Comparison of ENCODE assay signal across 24 mouse cellular contexts in genomic region chr8:8928074-8928862, GRCm38 (mm10).
A peak's percentile ranks its signal among the peaks of the same experiment; 100 is the strongest.
DNase-seq lines count a peak whose midpoint lies in the region; ATAC-seq and TF ChIP-seq lines count a peak whose summit lies in the region.
"Had no signal": no experiment of that assay in that cellular context is flagged by ENCODE, and none has a peak within 500 bp of the region (broad histone marks: within the 10 kb centered on the region; RNA-seq: fewer than 3 reads in every experiment).

No protein-coding gene starts in this region.

- no peaks in the 10 kb centered on the region for H3K27me3 ChIP-seq in forebrain, postnatal 0 days (ENCODE audit: insufficient read depth, low read length)
- no peaks in the 10 kb centered on the region for H3K27me3 ChIP-seq in forebrain, embryonic 10.5 days (ENCODE audit: poor library complexity, severe bottlenecking)
- H3K27me3 ChIP-seq in midbrain, embryonic 13.5 days: no peaks in the 10 kb centered on the region
- H3K27me3 ChIP-seq in midbrain, embryonic 11.5 days (ENCODE audit: control insufficient read depth, insufficient read depth, low read length): no peaks in the 10 kb centered on the region
- H3K27me3 ChIP-seq in midbrain, embryonic 15.5 days (replicated peaks): no peaks in the 10 kb centered on the region
- H3K27me3 ChIP-seq: embryonic facial prominence, embryonic 12.5 days; limb, embryonic 15.5 days; megakaryocyte, embryonic 14.5 days; neural tube, embryonic 12.5 days had no signal

- no peak overlapping the region for H3K9ac ChIP-seq in forebrain, postnatal 0 days
- no peak overlapping the region for H3K9ac ChIP-seq in midbrain, embryonic 13.5 days (replicated peaks)
- H3K9ac ChIP-seq in midbrain, embryonic 11.5 days (ENCODE audit: low read length): no peak overlapping the region
- H3K9ac ChIP-seq in midbrain, embryonic 15.5 days: no peak overlapping the region
- H3K9ac ChIP-seq: embryonic facial prominence, embryonic 12.5 days; limb, embryonic 15.5 days; liver, embryonic 14.5 days; lung, embryonic 14.5 days; neural tube, embryonic 12.5 days had no signal

- no peak overlapping the region for H3K27ac ChIP-seq in forebrain, postnatal 0 days (ENCODE audit: low read depth, low read length)
- no peak overlapping the region for H3K27ac ChIP-seq in forebrain, embryonic 10.5 days
- H3K27ac ChIP-seq in midbrain, embryonic 13.5 days: no peak overlapping the region
- H3K27ac ChIP-seq in midbrain, embryonic 11.5 days (ENCODE audit: low read depth, low read length): no peak overlapping the region
- no peak overlapping the region for H3K27ac ChIP-seq in midbrain, embryonic 15.5 days
- H3K27ac ChIP-seq: embryonic facial prominence, embryonic 12.5 days; heart, adult 2 months; kidney, postnatal 0 days; limb, embryonic 15.5 days; liver, embryonic 14.5 days; neural tube, embryonic 12.5 days had no signal

- H3K4me1 ChIP-seq in forebrain, postnatal 0 days (ENCODE audit: insufficient read depth): no peaks in the 10 kb centered on the region
- H3K4me1 ChIP-seq in forebrain, embryonic 10.5 days: peaks cover 21% of the 10 kb centered on the region
- no peaks in the 10 kb centered on the region for H3K4me1 ChIP-seq in midbrain, embryonic 13.5 days (replicated peaks)
- no peaks in the 10 kb centered on the region for H3K4me1 ChIP-seq in midbrain, embryonic 11.5 days (ENCODE audit: control insufficient read depth, insufficient read depth, low read length)
- no peaks in the 10 kb centered on the region for H3K4me1 ChIP-seq in midbrain, embryonic 15.5 days
- H3K4me1 ChIP-seq: embryonic facial prominence, embryonic 12.5 days; limb, embryonic 15.5 days; megakaryocyte, embryonic 14.5 days; neural tube, embryonic 12.5 days had no signal

- WGBS in forebrain, postnatal 0 days: 57% methylated on average over 18 of the region's 18 CpGs
- WGBS in forebrain, embryonic 10.5 days: 89% methylated on average over 18 of the region's 18 CpGs
- WGBS in midbrain, embryonic 13.5 days: 65% methylated on average over 18 of the region's 18 CpGs
- WGBS in midbrain, embryonic 11.5 days: 81% methylated on average over 18 of the region's 18 CpGs
- 53% methylated on average over 18 of the region's 18 CpGs for WGBS in midbrain, embryonic 15.5 days

- H3K4me2 ChIP-seq in forebrain, postnatal 0 days (ENCODE audit: low read depth): 0 out of 2 replicates have a peak overlapping the region, but pooled peaks have one; percentile 15
- H3K4me2 ChIP-seq in midbrain, embryonic 13.5 days (replicated peaks): no peak overlapping the region; the same call in 1 of the 2 replicates
- no peak overlapping the region for H3K4me2 ChIP-seq in midbrain, embryonic 11.5 days
- peak overlapping the region; percentile 7 for H3K4me2 ChIP-seq in midbrain, embryonic 15.5 days
- H3K4me2 ChIP-seq: embryonic facial prominence, embryonic 12.5 days; limb, embryonic 15.5 days; lung, embryonic 14.5 days; neural tube, embryonic 12.5 days had no signal

- no peak for TF ChIP-seq CTCF in forebrain, postnatal 0 days (IDR thresholded peaks at IDR 0.05; ENCODE audit: low read depth)

- DNase-seq in forebrain, postnatal 0 days: no peak
- no peak for DNase-seq in forebrain, embryonic 10.5 days (ENCODE audit: extremely low spot score, low spot score)
- DNase-seq in midbrain, embryonic 11.5 days (ENCODE audit: low spot score, missing footprints): no peak
- DNase-seq in retina, postnatal 1 day: peak; percentile 72
- no peak for DNase-seq in frontal cortex, postnatal 25 days (ENCODE audit: low spot score in 2 of 2)
- DNase-seq: adrenal gland, postnatal 36 days; cerebellum, adult 11-12 months; gastrocnemius, postnatal 25 days; heart, adult 2 months; kidney, adult 2 months; left cerebral cortex, postnatal 4 days; lung, embryonic 14.5 days; lung, postnatal 36 days had no signal

- ATAC-seq in forebrain, postnatal 0 days: no peak
- ATAC-seq in midbrain, embryonic 13.5 days: peak; percentile 50; the same call in 1 of the 2 replicates
- ATAC-seq in midbrain, embryonic 11.5 days (ENCODE audit: low FRiP score): no peak
- no peak; the same call in 1 of the 2 replicates for ATAC-seq in midbrain, embryonic 15.5 days (replicated peaks)
- ATAC-seq: CD4-positive, CD25-positive, alpha-beta regulatory T cell, adult 4 months; forebrain, embryonic 16.5 days; inflammation-experienced regulatory T-cells, adult 6 months had no signal

- no peaks in the 10 kb centered on the region for H3K9me3 ChIP-seq in forebrain, postnatal 0 days (ENCODE audit: low read length)
- no peaks in the 10 kb centered on the region for H3K9me3 ChIP-seq in forebrain, embryonic 10.5 days
- H3K9me3 ChIP-seq in midbrain, embryonic 13.5 days: no peaks in the 10 kb centered on the region
- H3K9me3 ChIP-seq in midbrain, embryonic 11.5 days (ENCODE audit: control insufficient read depth, low read length): no peaks in the 10 kb centered on the region
- H3K9me3 ChIP-seq in midbrain, embryonic 15.5 days: no peaks in the 10 kb centered on the region
- H3K9me3 ChIP-seq: embryonic facial prominence, embryonic 12.5 days; limb, embryonic 15.5 days; megakaryocyte, embryonic 14.5 days; neural tube, embryonic 12.5 days had no signal

- H3K36me3 ChIP-seq in forebrain, postnatal 0 days (ENCODE audit: insufficient read depth): no peaks in the 10 kb centered on the region
- H3K36me3 ChIP-seq in forebrain, embryonic 10.5 days (replicated peaks): no peaks in the 10 kb centered on the region
- no peaks in the 10 kb centered on the region for H3K36me3 ChIP-seq in midbrain, embryonic 13.5 days
- H3K36me3 ChIP-seq in midbrain, embryonic 11.5 days (ENCODE audit: control insufficient read depth, insufficient read depth, low read length): no peaks in the 10 kb centered on the region
- no peaks in the 10 kb centered on the region for H3K36me3 ChIP-seq in midbrain, embryonic 15.5 days (replicated peaks)
- H3K36me3 ChIP-seq: embryonic facial prominence, embryonic 12.5 days; limb, embryonic 15.5 days; neural tube, embryonic 12.5 days had no signal

- H3K4me3 ChIP-seq in forebrain, postnatal 0 days (ENCODE audit: low read depth, low read length): no peak overlapping the region
- no peak overlapping the region for H3K4me3 ChIP-seq in forebrain, embryonic 10.5 days
- H3K4me3 ChIP-seq in midbrain, embryonic 13.5 days (replicated peaks): no peak overlapping the region
- no peak overlapping the region for H3K4me3 ChIP-seq in midbrain, embryonic 11.5 days (ENCODE audit: low read depth, low read length)
- H3K4me3 ChIP-seq in midbrain, embryonic 15.5 days: no peak overlapping the region
- H3K4me3 ChIP-seq: embryonic facial prominence, embryonic 12.5 days; heart, adult 2 months; limb, embryonic 15.5 days; megakaryocyte, embryonic 14.5 days; neural tube, embryonic 12.5 days had no signal

Comparison
In these comparisons a context has a peak if more than half of its experiments do, and no peak if none do; other contexts are left out.
1. H3K4me2 ChIP-seq: peak in forebrain, postnatal 0 days (single experiment) and midbrain, embryonic 15.5 days (single experiment); none in midbrain, embryonic 13.5 days (single experiment) and midbrain, embryonic 11.5 days (single experiment).